Mouse (Mus musculus) CH12.LX (cell line): ENCODE measurements around the gene Gm21962. TPM values are rescaled to one million over a fixed set of nuclear protein-coding genes. Genes with fewer than 3 reads are reported as not detected.

Source experiments
- DNase-seq: peaks from one replicate; pipeline ENCODE4 v3.0.0-alpha.2; 2013; ENCODE audit errors: extremely low read depth
- H3K27ac ChIP-seq: 2 replicates; pipeline ENCODE4 v1.5.1; 2012; ENCODE audit warnings: low read depth, mild to moderate bottlenecking, control low read depth, moderate library complexity; ENCODE audit not compliant: insufficient read depth
- H3K27me3 ChIP-seq: replicated peaks from 2 replicates; pipeline ENCODE3; 2012; ENCODE audit warnings: inconsistent platforms
- H3K36me3 ChIP-seq, 2 experiments: replicated peaks in 1 of 2; 2 replicates each; pipeline versions ENCODE3 to v1.6.1; 2012; ENCODE audit warnings: inconsistent platforms in 1 of 2, low read length in 1 of 2, mild to moderate bottlenecking in 1 of 2, mixed read lengths in 1 of 2, moderate library complexity in 1 of 2; ENCODE audit not compliant: control insufficient read depth in 1 of 2, insufficient read depth in 1 of 2
- H3K4me1 ChIP-seq, 2 experiments: 2 replicates each; pipeline ENCODE4 v1.6.1; 2012; ENCODE audit warnings: inconsistent platforms in 1 of 2, moderate library complexity in 1 of 2; ENCODE audit not compliant: insufficient read depth in 2 of 2, control insufficient read depth in 1 of 2
- H3K4me2 ChIP-seq: 2 replicates; pipeline ENCODE4 v1.6.1; 2012; ENCODE audit warnings: low read depth, mild to moderate bottlenecking, control low read depth; ENCODE audit not compliant: poor library complexity, insufficient read depth, severe bottlenecking
- H3K4me3 ChIP-seq, 3 experiments: fragments of 150-350 bp in 1 of 3; sonication (generic) in 1 of 3; replicated peaks in 1 of 3; 2 replicates each; pipeline versions ENCODE3 to v1.5.1; 2011 to 2012; ENCODE audit warnings: low read depth in 2 of 3, low read length in 2 of 3, mild to moderate bottlenecking in 2 of 3, moderate library complexity in 2 of 3, control low read depth in 1 of 3, improper control_type of control experiment in 1 of 3, inconsistent platforms in 1 of 3, mixed read lengths in 1 of 3; ENCODE audit not compliant: poor library complexity in 1 of 3
- H3K79me2 ChIP-seq: replicated peaks from 2 replicates; pipeline ENCODE4 v1.6.1; 2012; ENCODE audit warnings: mild to moderate bottlenecking, moderate library complexity; ENCODE audit not compliant: control insufficient read depth, poor library complexity, insufficient read depth, severe bottlenecking; ENCODE audit errors: extremely low read depth
- H3K9ac ChIP-seq: 2 replicates; pipeline ENCODE4 v1.6.1; 2012; ENCODE audit warnings: low read depth, mild to moderate bottlenecking, control low read depth, moderate library complexity; ENCODE audit not compliant: insufficient read depth
- H3K9me3 ChIP-seq: replicated peaks from 2 replicates; pipeline ENCODE3; 2012; ENCODE audit warnings: low read length, inconsistent platforms, mixed read lengths
- CHD1 ChIP-seq: IDR thresholded peaks from 2 replicates; pipeline ENCODE4 v1.6.1; 2012; ENCODE audit warnings: low read depth, low read length, improper control_type of control experiment, inconsistent platforms
- CHD2 ChIP-seq: IDR thresholded peaks from 2 replicates; pipeline ENCODE4 v1.6.1; 2011; ENCODE audit warnings: low read length, improper control_type of control experiment
- CTCF ChIP-seq, 2 experiments: IDR thresholded peaks in 1 of 2; conservative IDR thresholded peaks in 1 of 2; 2 replicates each; pipeline ENCODE4 v1.5.1; 2011 to 2012; ENCODE audit warnings: low read depth in 2 of 2, low read length in 2 of 2, improper control_type of control experiment in 1 of 2, inconsistent platforms in 1 of 2, mild to moderate bottlenecking in 1 of 2, moderate library complexity in 1 of 2
- ELF1 ChIP-seq: IDR thresholded peaks from 2 replicates; pipeline ENCODE4 v1.6.1; 2014; ENCODE audit warnings: low read depth, mild to moderate bottlenecking, inconsistent platforms, low read length, improper control_type of control experiment
- HCFC1 ChIP-seq: IDR thresholded peaks from 2 replicates; pipeline ENCODE4 v1.6.1; 2012; ENCODE audit warnings: low read depth, mild to moderate bottlenecking, inconsistent platforms, low read length, improper control_type of control experiment
- IRF4 ChIP-seq: IDR thresholded peaks from 2 replicates; pipeline ENCODE4 v1.6.1; 2014; ENCODE audit warnings: low read depth, mild to moderate bottlenecking, inconsistent platforms, low read length, improper control_type of control experiment
- JUND ChIP-seq: conservative IDR thresholded peaks from 2 replicates; pipeline ENCODE4 v1.6.1; 2011; ENCODE audit warnings: low read depth, low read length, improper control_type of control experiment
- KAT2A ChIP-seq: IDR thresholded peaks from 2 replicates; pipeline ENCODE4 v1.6.1; 2012; ENCODE audit warnings: low read length, improper control_type of control experiment, inconsistent platforms; ENCODE audit not compliant: insufficient replicate concordance
- MAFK ChIP-seq: IDR thresholded peaks from 2 replicates; pipeline ENCODE4 v1.6.1; 2011; ENCODE audit warnings: low read length, improper control_type of control experiment; ENCODE audit not compliant: insufficient replicate concordance
- MAX ChIP-seq: IDR thresholded peaks from 2 replicates; pipeline ENCODE4 v1.6.1; 2011; ENCODE audit warnings: low read length, improper control_type of control experiment
- MYC ChIP-seq: IDR thresholded peaks from 2 replicates; pipeline ENCODE4 v1.6.1; 2011; ENCODE audit warnings: low read depth, mild to moderate bottlenecking, improper control_type of control experiment, low read length
- PAX5 ChIP-seq: IDR thresholded peaks from 2 replicates; pipeline ENCODE4 v1.6.1; 2012; ENCODE audit warnings: low read length, inconsistent platforms, mixed read lengths
- POLR2AphosphoS2 ChIP-seq: IDR thresholded peaks from 2 replicates; pipeline ENCODE4 v1.6.1; 2011; ENCODE audit warnings: low read depth, low read length, improper control_type of control experiment
- SIN3A ChIP-seq: IDR thresholded peaks from 2 replicates; pipeline ENCODE4 v1.6.1; 2012; ENCODE audit warnings: low read length, improper control_type of control experiment, inconsistent platforms
- SMC3 ChIP-seq: IDR thresholded peaks from 2 replicates; pipeline ENCODE4 v1.6.1; 2011; ENCODE audit warnings: low read depth, low read length, improper control_type of control experiment
- TBP ChIP-seq: conservative IDR thresholded peaks from 2 replicates; pipeline ENCODE4 v1.6.1; 2011; ENCODE audit warnings: low read depth, low read length, improper control_type of control experiment
- TCF12 ChIP-seq: IDR thresholded peaks from 2 replicates; pipeline ENCODE4 v1.6.1; 2014; ENCODE audit warnings: low read depth, mild to moderate bottlenecking, inconsistent platforms, low read length, improper control_type of control experiment
- UBTF ChIP-seq: IDR thresholded peaks from 2 replicates; pipeline ENCODE4 v1.6.1; 2012; ENCODE audit warnings: low read depth, mild to moderate bottlenecking, inconsistent platforms, low read length, improper control_type of control experiment, moderate library complexity
- USF1 ChIP-seq: IDR thresholded peaks from 2 replicates; pipeline ENCODE4 v1.6.1; 2014; ENCODE audit warnings: low read depth, mild to moderate bottlenecking, inconsistent platforms, low read length, improper control_type of control experiment
- ZNF384 ChIP-seq: IDR thresholded peaks from 2 replicates; pipeline ENCODE4 v1.6.1; 2012; ENCODE audit warnings: low read depth, low read length, improper control_type of control experiment, inconsistent platforms
- dilution Hi-C: fragments of 300-500 bp; cut with MboI; formaldehyde crosslinking; loops from 2 replicates; pipeline ENCODE4 v1.14.3; 2020; ENCODE audit warnings: low sequenced_read_pairs; ENCODE audit not compliant: extremely low pct_unique_long_range_greater_than_20kb, extremely low pct_ligation_motif_present
- in situ Hi-C: fragments of 300-500 bp; cut with MboI; formaldehyde crosslinking; loops from 3 replicates; pipeline ENCODE4 v1.14.3; 2019; ENCODE audit warnings: low sequenced_read_pairs, low pct_ligation_motif_present, low pct_unique_long_range_greater_than_20kb, mixed read lengths
- polyA plus RNA-seq: library from polyadenylated mRNA; unstranded; fragments of >175 nt; gene quantifications from 2 replicates; pipeline ENCODE4 v1.2.1, GENCODE M21; 2012; ENCODE audit warnings: low read depth; ENCODE audit not compliant: insufficient read length
- total RNA-seq, 2 experiments: library from RNA; depleted of rRNA; stranded (reverse); fragments of 300-350 nt in 1 of 2; fragments of >200 nt in 1 of 2; gene quantifications; 2 replicates each; pipeline ENCODE4 v1.2.3; 2012 to 2014

The Gm21962 gene
- total and polyA plus RNA-seq, 3 experiments = not detected

- TF ChIP-seq IRF4 (no peak), POLR2AphosphoS2 (no peak), TCF12 (no peak), SMC3 (no peak), ELF1 (no peak), HCFC1 (no peak), ZNF384 (no peak), SIN3A (no peak), JUND (no peak), TBP (no peak), UBTF (no peak), KAT2A (no peak), USF1 (no peak), MAX (no peak), MYC (no peak)
- TF ChIP-seq, all 38 proteins: peak for 0
- Histone ChIP-seq H3K9ac (no peak overlapping the region), H3K79me2 (no peaks in the 10 kb centered on the region), H3K4me2 (no peak overlapping the region), H3K27me3 (no peaks in the 10 kb centered on the region), H3K36me3 (no peaks in the 10 kb centered on the region), H3K4me3 (no peak overlapping the region), H3K9me3 (no peaks in the 10 kb centered on the region), H3K4me1 (no peaks in the 10 kb centered on the region), H3K27ac (no peak overlapping the region)
- DNase-seq = no peak
- dilution Hi-C loops (no loop called here), in situ Hi-C loops (no loop called here)
Observed at GRCm38 (mm10) chr3:137715946-137716345, 44.6 kb downstream of the Gm21962 start.

GRCm38 (mm10) chr3:137716573-137717157 lies 45.3 kb downstream of the Gm21962 start:
- Histone ChIP-seq H3K4me3 (no peak overlapping the region), H3K36me3 (no peaks in the 10 kb centered on the region), H3K79me2 (no peaks in the 10 kb centered on the region), H3K4me2 (no peak overlapping the region), H3K27ac (no peak overlapping the region), H3K4me1 (no peaks in the 10 kb centered on the region), H3K9me3 (no peaks in the 10 kb centered on the region), H3K27me3 (no peaks in the 10 kb centered on the region), H3K9ac (no peak overlapping the region)
- no peak for DNase-seq
- in situ Hi-C loops = no loop called here
- dilution Hi-C loops = no loop called here
- TF ChIP-seq CHD1 = no peak
- TF ChIP-seq USF1 = no peak
- no peak for TF ChIP-seq CTCF (conservative IDR thresholded peaks at IDR 0.05 in 1 of 2, IDR thresholded peaks at IDR 0.05 in 1 of 2; ENCODE audit: low read depth in 2 of 2, low read length in 2 of 2)
- no peak for TF ChIP-seq CHD2
- no peak for TF ChIP-seq MAFK
- no peak for TF ChIP-seq PAX5

Other genes with a start within 250 kb of the Gm21962 start
- gene Ddit4l, start 49.9 kb upstream of the Gm21962 start, total RNA-seq (2012; rRNA removed) = 1.3 and 2.6 TPM in 2 replicates
- gene Ddit4l, start 49.9 kb upstream of the Gm21962 start, total RNA-seq (2014; rRNA removed) = 2.2 and 2.8 TPM in 2 replicates
- gene Ddit4l, start 49.9 kb upstream of the Gm21962 start, polyA plus RNA-seq = 10.3 and 11.3 TPM in 2 replicates
- gene H2afz, start 193.0 kb downstream of the Gm21962 start, total RNA-seq (2012; rRNA removed) = 3,347 and 4,299 TPM in 2 replicates
- 4,409 and 4,907 TPM in 2 replicates for gene H2afz, start 193.0 kb downstream of the Gm21962 start, total RNA-seq (2014; rRNA removed)
- gene H2afz, start 193.0 kb downstream of the Gm21962 start, polyA plus RNA-seq = 3,496 and 4,006 TPM in 2 replicates
- 6.0 and 7.0 TPM in 2 replicates for gene Dnajb14, start 196.2 kb downstream of the Gm21962 start, total RNA-seq (2012; rRNA removed)
- gene Dnajb14, start 196.2 kb downstream of the Gm21962 start, total RNA-seq (2014; rRNA removed) = 2.8 and 2.9 TPM in 2 replicates
- 4.4 and 6.4 TPM in 2 replicates for gene Dnajb14, start 196.2 kb downstream of the Gm21962 start, polyA plus RNA-seq
- 146 and 169 TPM in 2 replicates for gene Lamtor3, start 247.0 kb downstream of the Gm21962 start, total RNA-seq (2012; rRNA removed)
- 245 and 260 TPM in 2 replicates for gene Lamtor3, start 247.0 kb downstream of the Gm21962 start, total RNA-seq (2014; rRNA removed)
- 147 and 155 TPM in 2 replicates for gene Lamtor3, start 247.0 kb downstream of the Gm21962 start, polyA plus RNA-seq